Mouse (Mus musculus) lung, postnatal 0 days (tissue): ENCODE results near the gene Lrrc75a.

Source experiments
- CTCF ChIP-seq: IDR thresholded peaks from 2 replicates; pipeline ENCODE4 v1.5.1; 2016; ENCODE audit warnings: antibody characterized with exemption, mild to moderate bottlenecking
- EP300 ChIP-seq: IDR thresholded peaks from 2 replicates; pipeline ENCODE4 v1.6.1; 2016; ENCODE audit warnings: antibody characterized with exemption, mild to moderate bottlenecking, control low read depth

DNA sequence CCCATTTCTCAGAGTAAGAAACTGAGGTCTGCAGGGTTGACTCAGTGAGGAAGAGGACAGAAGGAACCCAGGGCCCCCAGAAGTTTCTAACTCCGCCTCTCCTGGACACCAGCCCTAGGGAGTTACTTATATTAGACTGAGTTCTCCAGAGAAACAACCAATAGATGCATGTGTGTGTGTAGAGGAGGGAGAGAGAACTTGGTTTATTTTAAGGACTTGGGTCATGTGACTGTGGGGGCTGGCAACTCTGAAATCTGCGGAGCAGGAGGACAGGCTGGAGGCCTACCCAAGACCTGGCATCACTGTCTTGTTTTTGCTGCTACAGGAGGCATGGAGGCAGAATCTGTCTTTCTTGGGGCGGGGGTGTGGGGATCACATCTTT is 11.5 kb downstream of the Lrrc75a start:
- TF ChIP-seq EP300 (no peak), CTCF (no peak)
